Mouse (Mus musculus) hindbrain, embryonic 14.5 days (tissue): ENCODE data around the gene Mapre3. TPM values are rescaled to one million over a fixed set of nuclear protein-coding genes. Genes with fewer than 3 reads are reported as not detected.

Experiments used
- ATAC-seq: fragments of 200-750 bp; cut with Nextera tagmentation; 2 replicates; pipeline ENCODE4 v1.8.0; 2017; ENCODE audit warnings: moderate number of reproducible peaks, mild to moderate bottlenecking, moderate TSS enrichment, moderate library complexity; ENCODE audit not compliant: low FRiP score
- DNase-seq: peaks from one replicate; pipeline ENCODE4 v3.0.0-alpha.2; 2015; ENCODE audit warnings: low spot score
- H3K27ac ChIP-seq: fragments of 300-500 bp; sonication (generic); 2 replicates; pipeline ENCODE4 v1.5.1; 2014; ENCODE audit warnings: mild to moderate bottlenecking, moderate library complexity
- H3K27me3 ChIP-seq: fragments of 300-500 bp; sonication (generic); 2 replicates; pipeline ENCODE4 v1.6.1; 2014; ENCODE audit warnings: mild to moderate bottlenecking, low read length, mixed read lengths; ENCODE audit not compliant: control insufficient read depth, insufficient read depth
- H3K36me3 ChIP-seq: fragments of 300-500 bp; sonication (generic); replicated peaks from 2 replicates; pipeline ENCODE4 v1.6.1; 2014; ENCODE audit not compliant: control insufficient read depth, insufficient read depth
- H3K4me1 ChIP-seq: fragments of 300-500 bp; sonication (generic); replicated peaks from 2 replicates; pipeline ENCODE4 v1.6.1; 2014; ENCODE audit warnings: antibody characterized with exemption, low read length, mixed read lengths; ENCODE audit not compliant: control insufficient read depth, insufficient read depth
- H3K4me2 ChIP-seq: fragments of 300-500 bp; sonication (generic); replicated peaks from 2 replicates; pipeline ENCODE4 v1.6.1; 2014; ENCODE audit warnings: mild to moderate bottlenecking, moderate library complexity
- H3K4me3 ChIP-seq: fragments of 300-500 bp; sonication (generic); replicated peaks from 2 replicates; pipeline ENCODE4 v1.5.1; 2014; ENCODE audit warnings: mild to moderate bottlenecking, low read length
- H3K9ac ChIP-seq: fragments of 300-500 bp; sonication (generic); 2 replicates; pipeline ENCODE4 v1.6.1; 2014
- H3K9me3 ChIP-seq: fragments of 300-500 bp; sonication (generic); 2 replicates; pipeline ENCODE4 v1.6.1; 2016; ENCODE audit warnings: low read length; ENCODE audit not compliant: control insufficient read depth
- WGBS: fragments of 180-500 bp; shearing (Covaris S2); extraction: QIAGEN DNeasy Blood & Tissue Kit; methylation state at CpG from one replicate; pipeline ENCODE4 v1.1.7; 2014; 5-methylcytosine and 5-hydroxymethylcytosine counted together
- polyA plus RNA-seq: library from polyadenylated mRNA; unstranded; fragments of >200 nt; fragmentation: Nextera tagmentation; extraction: Ambion mirVana; gene quantifications from 2 replicates; pipeline ENCODE4 v1.2.1, GENCODE M21; 2014

Mapre3 gene
- polyA plus RNA-seq, result 124 and 139 TPM in 2 replicates

GRCm38 (mm10) chr5:30814424-30815119 lies at the start of gene Mapre3:
TSS of gene Mapre3 (plus strand) at chr5:30814641.
- peak within 1 kb of the TSS; percentile 92 for H3K4me3 ChIP-seq
- peak; percentile 94 for DNase-seq
- H3K27ac ChIP-seq, result peak within 1 kb of the TSS; percentile 94
- H3K4me2 ChIP-seq, result peak within 1 kb of the TSS; percentile 93
- H3K27me3 ChIP-seq, result no peaks in the 10 kb centered on the region
- ATAC-seq, result peak; percentile 97
- no peaks in the 10 kb centered on the region for H3K9me3 ChIP-seq
- H3K4me1 ChIP-seq, result peaks cover 26% of the 10 kb centered on the region
- no peaks in the 10 kb centered on the region for H3K36me3 ChIP-seq
- peak within 1 kb of the TSS; percentile 93 for H3K9ac ChIP-seq
- under 1% methylated on average over 51 of the region's 59 CpGs for WGBS

- Histone ChIP-seq H3K27ac (peak overlapping the region; percentile 61), H3K9me3 (no peaks in the 10 kb centered on the region), H3K27me3 (no peaks in the 10 kb centered on the region), H3K4me1 (peaks cover 56% of the 10 kb centered on the region), H3K36me3 (peaks cover 20% of the 10 kb centered on the region), H3K4me3 (no peak overlapping the region), H3K4me2 (no peak overlapping the region), H3K9ac (no peak overlapping the region)
- 65% methylated on average over 12 of the region's 12 CpGs for WGBS
- ATAC-seq, result no peak
- DNase-seq, result no peak
These were observed 48.7 kb upstream of the Mapre3 start for GRCm38 (mm10) chr5:30765596-30766370.

DNA sequence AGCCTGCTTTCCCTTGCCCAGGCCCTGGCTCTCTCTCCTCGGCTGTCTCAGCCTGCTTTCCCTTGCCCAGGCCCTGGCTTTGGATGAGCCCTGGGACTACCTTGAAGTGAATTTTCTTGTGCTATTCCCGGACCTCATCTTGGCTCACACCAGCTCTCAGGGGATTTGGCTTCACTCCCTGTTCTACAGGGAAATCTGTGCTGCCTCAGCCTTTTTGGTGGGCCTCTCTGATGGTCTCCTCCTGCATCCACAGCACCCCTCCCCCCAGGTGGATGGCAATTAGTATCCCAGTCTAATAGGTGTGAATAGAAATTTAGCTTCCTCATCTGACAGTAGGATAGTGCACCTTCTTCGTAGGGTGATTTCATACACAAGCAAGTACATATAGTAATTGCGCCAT lies 46.4 kb upstream of the Mapre3 start:
- peaks cover 50% of the 10 kb centered on the region for H3K4me1 ChIP-seq
- H3K27me3 ChIP-seq, result no peaks in the 10 kb centered on the region
- H3K36me3 ChIP-seq, result peaks cover 16% of the 10 kb centered on the region; the same call in 1 of the 2 replicates
- 63% methylated on average over 4 of the region's 4 CpGs for WGBS
- no peak overlapping the region for H3K4me3 ChIP-seq
- no peaks in the 10 kb centered on the region for H3K9me3 ChIP-seq
- peak overlapping the region; percentile 52 for H3K27ac ChIP-seq
- peak overlapping the region; percentile 31; the same call in 1 of the 2 replicates for H3K9ac ChIP-seq
- H3K4me2 ChIP-seq, result no peak overlapping the region
- ATAC-seq (no peak), DNase-seq (no peak)

DNA sequence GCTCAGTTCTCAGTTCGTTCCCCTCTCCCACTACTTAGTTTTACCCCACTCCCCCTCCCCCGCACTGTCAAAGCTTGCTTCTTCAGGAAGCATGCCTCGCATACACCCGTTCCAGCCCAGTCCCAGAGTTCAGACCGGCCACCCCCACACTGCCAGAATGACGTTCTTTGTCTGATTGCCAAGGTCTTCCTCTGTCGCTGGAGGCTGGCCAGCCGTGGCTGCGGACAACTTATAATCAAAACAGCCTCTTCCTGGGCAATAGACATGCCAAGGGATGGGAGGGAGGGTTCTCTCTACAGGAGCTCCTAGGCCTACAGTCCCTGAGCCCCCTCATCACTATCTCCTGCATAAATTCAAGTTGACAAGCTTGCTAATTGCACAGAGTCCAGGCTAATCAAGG lies 45.8 kb upstream of the Mapre3 start:
- 19% methylated on average over 9 of the region's 9 CpGs for WGBS
- Histone ChIP-seq H3K4me2 (no peak overlapping the region), H3K9me3 (no peaks in the 10 kb centered on the region), H3K4me3 (no peak overlapping the region), H3K9ac (no peak overlapping the region), H3K4me1 (peaks cover 47% of the 10 kb centered on the region), H3K27ac (peak overlapping the region; percentile 52; the same call in 1 of the 2 replicates), H3K27me3 (no peaks in the 10 kb centered on the region), H3K36me3 (peaks cover 16% of the 10 kb centered on the region; the same call in 1 of the 2 replicates)
- ATAC-seq (peak; percentile 69; the same call in 1 of the 2 replicates), DNase-seq (peak; percentile 63)

GRCm38 (mm10) chr5:30769075-30769474 lies 45.4 kb upstream of the Mapre3 start:
- peaks cover 47% of the 10 kb centered on the region for H3K4me1 ChIP-seq
- peaks cover 16% of the 10 kb centered on the region; the same call in 1 of the 2 replicates for H3K36me3 ChIP-seq
- H3K27ac ChIP-seq, result no peak overlapping the region
- H3K4me3 ChIP-seq, result no peak overlapping the region
- H3K9me3 ChIP-seq, result no peaks in the 10 kb centered on the region
- WGBS, result 67% methylated on average over 9 of the region's 9 CpGs
- ATAC-seq (no peak), DNase-seq (no peak)
- no peaks in the 10 kb centered on the region for H3K27me3 ChIP-seq
- H3K9ac ChIP-seq, result no peak overlapping the region
- H3K4me2 ChIP-seq, result no peak overlapping the region

GRCm38 (mm10) chr5:30774601-30775371 lies 39.7 kb upstream of the Mapre3 start:
- H3K9ac ChIP-seq, result peak overlapping the region; percentile 40; the same call in 1 of the 2 replicates
- H3K4me3 ChIP-seq, result peak overlapping the region; percentile 19
- DNase-seq (peak; percentile 92), ATAC-seq (peak; percentile 88)
- peak overlapping the region; percentile 54 for H3K4me2 ChIP-seq
- H3K4me1 ChIP-seq, result peaks cover 24% of the 10 kb centered on the region
- WGBS, result 7% methylated on average over 20 of the region's 20 CpGs
- H3K36me3 ChIP-seq, result peaks cover 31% of the 10 kb centered on the region
- H3K9me3 ChIP-seq, result no peaks in the 10 kb centered on the region
- H3K27ac ChIP-seq, result peak overlapping the region; percentile 78
- H3K27me3 ChIP-seq, result no peaks in the 10 kb centered on the region

GRCm38 (mm10) chr5:30780699-30781098 lies 33.7 kb upstream of the Mapre3 start:
- no peak for ATAC-seq
- H3K36me3 ChIP-seq, result peaks cover 86% of the 10 kb centered on the region

GRCm38 (mm10) chr5:30781147-30781546 lies 33.3 kb upstream of the Mapre3 start:
- Histone ChIP-seq H3K9me3 (no peaks in the 10 kb centered on the region), H3K27me3 (no peaks in the 10 kb centered on the region), H3K4me1 (no peaks in the 10 kb centered on the region), H3K27ac (peak overlapping the region; percentile 28; the same call in 1 of the 2 replicates), H3K9ac (no peak overlapping the region), H3K4me2 (no peak overlapping the region), H3K36me3 (peaks cover 91% of the 10 kb centered on the region), H3K4me3 (no peak overlapping the region)
- ATAC-seq (peak; percentile 51), DNase-seq (no peak)
- 56% methylated on average over 3 of the region's 3 CpGs for WGBS

More at GRCm38 (mm10) chr5:30780699-30781098, 33.7 kb upstream of the Mapre3 start:
- Histone ChIP-seq H3K4me1 (no peaks in the 10 kb centered on the region), H3K27me3 (no peaks in the 10 kb centered on the region), H3K27ac (no peak overlapping the region), H3K4me3 (no peak overlapping the region), H3K4me2 (no peak overlapping the region), H3K9ac (no peak overlapping the region), H3K9me3 (no peaks in the 10 kb centered on the region)
- DNase-seq, result no peak
- 79% methylated on average over 9 of the region's 9 CpGs for WGBS
